Mouse (Mus musculus): ENCODE data around the gene Nif3l1. TPM values are rescaled to one million over a fixed set of nuclear protein-coding genes. Genes with fewer than 3 reads are reported as not detected.

Nif3l1 gene
- polyA plus RNA-seq (2017; shearing (Covaris generic)): 27.2 TPM

GRCm38 (mm10) chr1:58445143-58445722, at the start of gene Nif3l1, which contains the start of gene Ppil3:
Gene Nif3l1, plus strand, starts transcription at chr1:58445151.
Gene Ppil3, minus strand, starts transcription at chr1:58445486.

GRCm38 (mm10) chr1:58423371-58424248, 21.3 kb upstream of the Nif3l1 start, which contains the start of gene Clk1:
Gene Clk1, minus strand, starts transcription at chr1:58424066.

GRCm38 (mm10) chr1:58504577-58505254, 59.8 kb downstream of the Nif3l1 start, which contains the start of gene Orc2:
Gene Orc2, minus strand, starts transcription at chr1:58505109.

Other genes with a start within 250 kb of the Nif3l1 start
- gene Aox4, start 234.8 kb upstream of the Nif3l1 start, polyA plus RNA-seq (2017; shearing (Covaris generic)): 0.10 TPM
- gene Aox2, start 166.8 kb upstream of the Nif3l1 start, polyA plus RNA-seq (2017; shearing (Covaris generic)): 0.07 TPM
- gene Bzw1, start 52.3 kb upstream of the Nif3l1 start, polyA plus RNA-seq (2017; shearing (Covaris generic)): 330 TPM
- 391 TPM for gene Clk1, start 21.1 kb upstream of the Nif3l1 start, polyA plus RNA-seq (2017; shearing (Covaris generic))
- 61.3 TPM for gene Ppil3, start 335 bp downstream of the Nif3l1 start, polyA plus RNA-seq (2017; shearing (Covaris generic))
- 26.8 TPM for gene Orc2, start 60.0 kb downstream of the Nif3l1 start, polyA plus RNA-seq (2017; shearing (Covaris generic))
- 13.2 TPM for gene Fam126b, start 141.2 kb downstream of the Nif3l1 start, polyA plus RNA-seq (2017; shearing (Covaris generic))
- gene Ndufb3, start 141.2 kb downstream of the Nif3l1 start, polyA plus RNA-seq (2017; shearing (Covaris generic)): 130 TPM

All from CD4-positive, CD25-positive, alpha-beta regulatory T cell (primary cell).